Mouse (Mus musculus): ENCODE results near the gene Adrm1.

- no peak for TF ChIP-seq CTCF (IDR thresholded peaks at IDR 0.05; ENCODE audit: low read depth, low read length)
- no peak for TF ChIP-seq POLR2A (IDR thresholded peaks at IDR 0.05; ENCODE audit: extremely low read depth, insufficient read depth, low read length)
These were observed 29.4 kb downstream of the Adrm1 start for GRCm38 (mm10) chr2:180200681-180201080.

All from liver, adult 2 months (tissue).